Mouse (Mus musculus): ENCODE measurements around the gene Arhgef5. TPM values are rescaled to one million over a fixed set of nuclear protein-coding genes. Genes with fewer than 3 reads are reported as not detected.
"Not testable (repeated sequence)": the region's sequence is repeated elsewhere in the genome, so short reads cannot be mapped to it uniquely, and the experiment has no call there.

Gene Arhgef5
- 2.8 and 3.2 TPM in 2 replicates for polyA plus RNA-seq (2016; fragmentation: Nextera tagmentation; extraction: Ambion mirVana)

GRCm38 (mm10) chr6:43265363-43266041 lies at the start of gene Arhgef5:
Arhgef5 (plus strand) TSS chr6:43265582.
- H3K4me1 ChIP-seq = peaks cover 11% of the 10 kb centered on the region
- under 1% methylated on average over 45 of the region's 48 CpGs for WGBS
- ATAC-seq (ENCODE audit: low FRiP score, low read depth) = peak; percentile 84
- peaks cover 34% of the 10 kb centered on the region for H3K27me3 ChIP-seq
- H3K4me3 ChIP-seq = peak within 1 kb of the TSS; percentile 55
- H3K9ac ChIP-seq (replicated peaks) = peak within 1 kb of the TSS; percentile 66
- no peak within 1 kb of the TSS for H3K27ac ChIP-seq (replicated peaks)
- H3K9me3 ChIP-seq = no peaks in the 10 kb centered on the region
- H3K4me2 ChIP-seq (replicated peaks) = peak within 1 kb of the TSS; percentile 95
- no peaks in the 10 kb centered on the region for H3K36me3 ChIP-seq

GRCm38 (mm10) chr6:43231255-43231654 lies 34.1 kb upstream of the Arhgef5 start, which contains the start of gene Olfr47:
Olfr47 (plus strand) TSS chr6:43231529.
- not testable (repeated sequence) for H3K36me3 ChIP-seq; H3K9ac ChIP-seq (replicated peaks); H3K9me3 ChIP-seq; H3K27me3 ChIP-seq; H3K27ac ChIP-seq (replicated peaks); ATAC-seq (ENCODE audit: low FRiP score, low read depth); H3K4me3 ChIP-seq; H3K4me2 ChIP-seq (replicated peaks); H3K4me1 ChIP-seq
- 88% methylated on average over 1 of the region's 1 CpGs for WGBS

GRCm38 (mm10) chr6:43242061-43242460 lies 23.3 kb upstream of the Arhgef5 start:
- Histone ChIP-seq H3K4me1 (no peaks in the 10 kb centered on the region), H3K9me3 (no peaks in the 10 kb centered on the region), H3K27me3 (no peaks in the 10 kb centered on the region), H3K4me2 (replicated peaks) (no peak overlapping the region), H3K9ac (replicated peaks) (no peak overlapping the region), H3K27ac (replicated peaks) (no peak overlapping the region), H3K36me3 (no peaks in the 10 kb centered on the region), H3K4me3 (no peak overlapping the region)
- peak; percentile 62; the same call in 1 of the 2 replicates for ATAC-seq (ENCODE audit: low FRiP score, low read depth)
- WGBS = 15% methylated on average over 4 of the region's 4 CpGs

GRCm38 (mm10) chr6:43247396-43247795 lies 18.0 kb upstream of the Arhgef5 start:
- Histone ChIP-seq H3K36me3 (no peaks in the 10 kb centered on the region), H3K9ac (replicated peaks) (no peak overlapping the region), H3K27me3 (no peaks in the 10 kb centered on the region), H3K9me3 (no peaks in the 10 kb centered on the region), H3K4me2 (replicated peaks) (no peak overlapping the region), H3K4me1 (no peaks in the 10 kb centered on the region), H3K27ac (replicated peaks) (no peak overlapping the region), H3K4me3 (no peak overlapping the region)
- ATAC-seq (ENCODE audit: low FRiP score, low read depth) = no peak
- WGBS = 76% methylated on average over 3 of the region's 3 CpGs

- H3K9me3 ChIP-seq = no peaks in the 10 kb centered on the region
- no peak overlapping the region for H3K9ac ChIP-seq (replicated peaks)
- no peaks in the 10 kb centered on the region for H3K4me1 ChIP-seq
- ATAC-seq (ENCODE audit: low FRiP score, low read depth) = no peak
- no peaks in the 10 kb centered on the region for H3K27me3 ChIP-seq
- H3K4me2 ChIP-seq (replicated peaks) = no peak overlapping the region
- H3K4me3 ChIP-seq = no peak overlapping the region
- H3K27ac ChIP-seq (replicated peaks) = no peak overlapping the region
- H3K36me3 ChIP-seq = no peaks in the 10 kb centered on the region
- 85% methylated on average over 1 of the region's 1 CpGs for WGBS
Observed at GRCm38 (mm10) chr6:43252994-43253393, 12.4 kb upstream of the Arhgef5 start.

GRCm38 (mm10) chr6:43254193-43254926 lies 11.0 kb upstream of the Arhgef5 start:
- H3K27me3 ChIP-seq = no peaks in the 10 kb centered on the region
- no peak overlapping the region for H3K4me2 ChIP-seq (replicated peaks)
- 73% methylated on average over 7 of the region's 7 CpGs for WGBS
- ATAC-seq (ENCODE audit: low FRiP score, low read depth) = no peak
- H3K4me1 ChIP-seq = no peaks in the 10 kb centered on the region
- no peak overlapping the region for H3K9ac ChIP-seq (replicated peaks)
- H3K9me3 ChIP-seq = no peaks in the 10 kb centered on the region
- no peak overlapping the region for H3K4me3 ChIP-seq
- no peaks in the 10 kb centered on the region for H3K36me3 ChIP-seq
- no peak overlapping the region for H3K27ac ChIP-seq (replicated peaks)

- Histone ChIP-seq H3K27ac (replicated peaks) (no peak overlapping the region), H3K4me1 (peaks cover 7% of the 10 kb centered on the region), H3K9ac (replicated peaks) (no peak overlapping the region), H3K4me2 (replicated peaks) (no peak overlapping the region), H3K9me3 (no peaks in the 10 kb centered on the region), H3K27me3 (peaks cover 19% of the 10 kb centered on the region), H3K4me3 (no peak overlapping the region), H3K36me3 (no peaks in the 10 kb centered on the region)
- no peak for ATAC-seq (ENCODE audit: low FRiP score, low read depth)
- 72% methylated on average over 2 of the region's 2 CpGs for WGBS
Observed at GRCm38 (mm10) chr6:43260756-43261155, 4.6 kb upstream of the Arhgef5 start.

- Histone ChIP-seq H3K4me3 (peak overlapping the region; percentile 55), H3K9ac (replicated peaks) (no peak overlapping the region), H3K27me3 (peaks cover 34% of the 10 kb centered on the region), H3K27ac (replicated peaks) (no peak overlapping the region), H3K36me3 (no peaks in the 10 kb centered on the region), H3K4me1 (peaks cover 11% of the 10 kb centered on the region), H3K9me3 (no peaks in the 10 kb centered on the region), H3K4me2 (replicated peaks) (peak overlapping the region; percentile 95)
- WGBS = 4% methylated on average over 8 of the region's 8 CpGs
- no peak for ATAC-seq (ENCODE audit: low FRiP score, low read depth)
Observed at GRCm38 (mm10) chr6:43266356-43266755, 974 bp downstream of the Arhgef5 start.

- Histone ChIP-seq H3K27me3 (no peaks in the 10 kb centered on the region), H3K36me3 (no peaks in the 10 kb centered on the region), H3K4me3 (no peak overlapping the region), H3K4me2 (replicated peaks) (no peak overlapping the region), H3K27ac (replicated peaks) (no peak overlapping the region), H3K4me1 (no peaks in the 10 kb centered on the region), H3K9ac (replicated peaks) (no peak overlapping the region), H3K9me3 (no peaks in the 10 kb centered on the region)
- no peak for ATAC-seq (ENCODE audit: low FRiP score, low read depth)
Observed at GRCm38 (mm10) chr6:43272597-43272996, 7.2 kb downstream of the Arhgef5 start.

- Histone ChIP-seq H3K36me3 (no peaks in the 10 kb centered on the region), H3K9me3 (no peaks in the 10 kb centered on the region), H3K27me3 (no peaks in the 10 kb centered on the region), H3K27ac (replicated peaks) (no peak overlapping the region), H3K4me2 (replicated peaks) (no peak overlapping the region), H3K4me1 (no peaks in the 10 kb centered on the region), H3K4me3 (no peak overlapping the region), H3K9ac (replicated peaks) (no peak overlapping the region)
- ATAC-seq (ENCODE audit: low FRiP score, low read depth) = no peak
- WGBS = 84% methylated on average over 4 of the region's 4 CpGs
Observed at GRCm38 (mm10) chr6:43274123-43274522, 8.7 kb downstream of the Arhgef5 start.

GRCm38 (mm10) chr6:43278247-43278646 lies 12.9 kb downstream of the Arhgef5 start:
- no peak overlapping the region for H3K4me3 ChIP-seq
- H3K9me3 ChIP-seq = no peaks in the 10 kb centered on the region
- no peak overlapping the region for H3K4me2 ChIP-seq (replicated peaks)
- H3K27ac ChIP-seq (replicated peaks) = no peak overlapping the region
- no peak overlapping the region for H3K9ac ChIP-seq (replicated peaks)
- no peaks in the 10 kb centered on the region for H3K4me1 ChIP-seq
- no peaks in the 10 kb centered on the region for H3K27me3 ChIP-seq
- H3K36me3 ChIP-seq = no peaks in the 10 kb centered on the region
- ATAC-seq (ENCODE audit: low FRiP score, low read depth) = no peak

GRCm38 (mm10) chr6:43280481-43280880 lies 15.1 kb downstream of the Arhgef5 start:
- WGBS = 91% methylated on average over 5 of the region's 5 CpGs
- H3K36me3 ChIP-seq = no peaks in the 10 kb centered on the region
- H3K4me3 ChIP-seq = no peak overlapping the region
- no peak overlapping the region for H3K27ac ChIP-seq (replicated peaks)
- H3K4me1 ChIP-seq = no peaks in the 10 kb centered on the region
- no peak for ATAC-seq (ENCODE audit: low FRiP score, low read depth)
- no peak overlapping the region for H3K4me2 ChIP-seq (replicated peaks)
- H3K9me3 ChIP-seq = no peaks in the 10 kb centered on the region
- no peak overlapping the region for H3K9ac ChIP-seq (replicated peaks)
- no peaks in the 10 kb centered on the region for H3K27me3 ChIP-seq

All from midbrain, embryonic 12.5 days (tissue).